Mouse (Mus musculus): ENCODE measurements around the gene Mtx1.

- TF ChIP-seq CTCF (IDR thresholded peaks at IDR 0.05; ENCODE audit: extremely low read depth, insufficient read length, insufficient replicate concordance, low read depth, low read length) (no peak), POLR2A (IDR thresholded peaks at IDR 0.05; ENCODE audit: low read depth, low read length) (no peak)
These were observed 8.6 kb downstream of the Mtx1 start for GRCm38 (mm10) chr3:89218271-89218670.

All from small intestine, adult 2 months (tissue).